ENCODE assay signal across 25 mouse cellular contexts in genomic region chr1:185655461-185655860, GRCm38 (mm10).
DNase-seq lines count a peak whose midpoint lies in the region; ATAC-seq lines count a peak whose summit lies in the region.
"Had no signal": no experiment of that assay in that cellular context is flagged by ENCODE, and none has a peak within 500 bp of the region (broad histone marks: within the 10 kb centered on the region; RNA-seq: fewer than 3 reads in every experiment).

No protein-coding gene starts in this region.

- no peaks in the 10 kb centered on the region for H3K9me3 ChIP-seq in kidney, embryonic 16.5 days (ENCODE audit: low read length)
- no peaks in the 10 kb centered on the region for H3K9me3 ChIP-seq in midbrain, embryonic 11.5 days (ENCODE audit: control insufficient read depth, low read length)
- no peaks in the 10 kb centered on the region for H3K9me3 ChIP-seq in midbrain, embryonic 13.5 days
- H3K9me3 ChIP-seq: embryonic facial prominence, embryonic 12.5 days; embryonic facial prominence, embryonic 15.5 days; G1E; heart, embryonic 10.5 days; heart, embryonic 13.5 days had no signal

- H3K27ac ChIP-seq in kidney, embryonic 16.5 days (ENCODE audit: low read length): no peak overlapping the region
- H3K27ac ChIP-seq in midbrain, embryonic 11.5 days (ENCODE audit: low read depth, low read length): no peak overlapping the region
- H3K27ac ChIP-seq in midbrain, embryonic 13.5 days: no peak overlapping the region
- H3K27ac ChIP-seq: embryonic facial prominence, embryonic 12.5 days; embryonic facial prominence, embryonic 15.5 days; heart, embryonic 10.5 days; heart, embryonic 13.5 days; hindbrain, embryonic 14.5 days; hindbrain, postnatal 0 days had no signal

- no peak overlapping the region for H3K4me2 ChIP-seq in kidney, embryonic 16.5 days (replicated peaks; ENCODE audit: low read depth, low read length)
- no peak overlapping the region for H3K4me2 ChIP-seq in midbrain, embryonic 11.5 days
- no peak overlapping the region for H3K4me2 ChIP-seq in midbrain, embryonic 13.5 days (replicated peaks)
- H3K4me2 ChIP-seq: embryonic facial prominence, embryonic 12.5 days; embryonic facial prominence, embryonic 15.5 days; heart, embryonic 13.5 days; hindbrain, embryonic 14.5 days had no signal

- H3K36me3 ChIP-seq in kidney, embryonic 16.5 days (ENCODE audit: insufficient read depth, low read length): no peaks in the 10 kb centered on the region
- H3K36me3 ChIP-seq in midbrain, embryonic 11.5 days (ENCODE audit: control insufficient read depth, insufficient read depth, low read length): no peaks in the 10 kb centered on the region
- no peaks in the 10 kb centered on the region for H3K36me3 ChIP-seq in midbrain, embryonic 13.5 days
- H3K36me3 ChIP-seq: embryonic facial prominence, embryonic 12.5 days; embryonic facial prominence, embryonic 15.5 days; G1E; heart, embryonic 10.5 days; heart, embryonic 13.5 days had no signal

- no peaks in the 10 kb centered on the region for H3K27me3 ChIP-seq in kidney, embryonic 16.5 days (ENCODE audit: insufficient read depth, low read length)
- H3K27me3 ChIP-seq in midbrain, embryonic 11.5 days (ENCODE audit: control insufficient read depth, insufficient read depth, low read length): no peaks in the 10 kb centered on the region
- no peaks in the 10 kb centered on the region for H3K27me3 ChIP-seq in midbrain, embryonic 13.5 days
- H3K27me3 ChIP-seq: CH12.LX; embryonic facial prominence, embryonic 12.5 days; embryonic facial prominence, embryonic 15.5 days; heart, embryonic 13.5 days had no signal

- no peak for ATAC-seq in kidney, embryonic 16.5 days (ENCODE audit: low FRiP score, low TSS enrichment)
- ATAC-seq in midbrain, embryonic 11.5 days (ENCODE audit: low FRiP score): no peak
- ATAC-seq in midbrain, embryonic 13.5 days: no peak
- ATAC-seq: forebrain, embryonic 14.5 days; forebrain, postnatal 0 days; hindbrain, postnatal 0 days had no signal

- peak; percentile 61 for DNase-seq in heart, adult 11 months
- no peak for DNase-seq in heart, adult 8-10 months (ENCODE audit: low spot score)
- DNase-seq in kidney, adult 8-10 months: peak; percentile 19 to 22
- DNase-seq in midbrain, embryonic 11.5 days (ENCODE audit: low spot score, missing footprints): peak; percentile 61
- no peak for DNase-seq in retina, postnatal 1 day
- DNase-seq: B cell, adult 2 months; cerebellum, adult 11 months; cerebellum, adult 2 months; cerebellum, adult 9-11 months; cerebellum, postnatal 25 days; forebrain, postnatal 0 days; gastrocnemius, postnatal 25 days; heart, postnatal 14 days; heart, postnatal 4 days had no signal

- 78% methylated on average over 4 of the region's 4 CpGs for WGBS in kidney, embryonic 16.5 days
- 82% methylated on average over 4 of the region's 4 CpGs for WGBS in midbrain, embryonic 11.5 days
- WGBS in midbrain, embryonic 13.5 days: 81% methylated on average over 4 of the region's 4 CpGs

- H3K4me3 ChIP-seq in kidney, embryonic 16.5 days (ENCODE audit: low read length): no peak overlapping the region
- H3K4me3 ChIP-seq in midbrain, embryonic 11.5 days (ENCODE audit: low read depth, low read length): no peak overlapping the region
- no peak overlapping the region for H3K4me3 ChIP-seq in midbrain, embryonic 13.5 days (replicated peaks)
- H3K4me3 ChIP-seq: embryonic facial prominence, embryonic 12.5 days; embryonic facial prominence, embryonic 15.5 days; heart, embryonic 10.5 days; heart, embryonic 13.5 days had no signal

- H3K4me1 ChIP-seq in kidney, embryonic 16.5 days (ENCODE audit: insufficient read depth, low read length): no peaks in the 10 kb centered on the region
- no peaks in the 10 kb centered on the region for H3K4me1 ChIP-seq in midbrain, embryonic 11.5 days (ENCODE audit: control insufficient read depth, insufficient read depth, low read length)
- H3K4me1 ChIP-seq in midbrain, embryonic 13.5 days (replicated peaks): no peaks in the 10 kb centered on the region
- H3K4me1 ChIP-seq: embryonic facial prominence, embryonic 12.5 days; embryonic facial prominence, embryonic 15.5 days had no signal

- H3K9ac ChIP-seq in kidney, embryonic 16.5 days (replicated peaks; ENCODE audit: low read length): no peak overlapping the region
- no peak overlapping the region for H3K9ac ChIP-seq in midbrain, embryonic 11.5 days (ENCODE audit: low read length)
- H3K9ac ChIP-seq in midbrain, embryonic 13.5 days (replicated peaks): no peak overlapping the region
- H3K9ac ChIP-seq: embryonic facial prominence, embryonic 12.5 days; embryonic facial prominence, embryonic 15.5 days; forebrain, postnatal 0 days; heart, embryonic 13.5 days; hindbrain, embryonic 14.5 days had no signal

Comparison
In these comparisons a context has a peak if more than half of its experiments do, and no peak if none do; other contexts are left out.
1. DNase-seq: peak in heart, adult 11 months (single experiment), kidney, adult 8-10 months (2 of 2) and midbrain, embryonic 11.5 days (single experiment); none in heart, adult 8-10 months (single experiment) and retina, postnatal 1 day (single experiment).